Mouse (Mus musculus): Measurements from ENCODE around the gene Trpc4ap. TPM values are rescaled to one million over a fixed set of nuclear protein-coding genes. Genes with fewer than 3 reads are reported as not detected.
A peak's percentile ranks its signal among the peaks of the same experiment; 100 is the strongest.
"Not testable (repeated sequence)": the region's sequence is repeated elsewhere in the genome, so short reads cannot be mapped to it uniquely, and the experiment has no call there.

The Trpc4ap gene
- polyA plus RNA-seq, 1 experiment = 223 TPM

DNA sequence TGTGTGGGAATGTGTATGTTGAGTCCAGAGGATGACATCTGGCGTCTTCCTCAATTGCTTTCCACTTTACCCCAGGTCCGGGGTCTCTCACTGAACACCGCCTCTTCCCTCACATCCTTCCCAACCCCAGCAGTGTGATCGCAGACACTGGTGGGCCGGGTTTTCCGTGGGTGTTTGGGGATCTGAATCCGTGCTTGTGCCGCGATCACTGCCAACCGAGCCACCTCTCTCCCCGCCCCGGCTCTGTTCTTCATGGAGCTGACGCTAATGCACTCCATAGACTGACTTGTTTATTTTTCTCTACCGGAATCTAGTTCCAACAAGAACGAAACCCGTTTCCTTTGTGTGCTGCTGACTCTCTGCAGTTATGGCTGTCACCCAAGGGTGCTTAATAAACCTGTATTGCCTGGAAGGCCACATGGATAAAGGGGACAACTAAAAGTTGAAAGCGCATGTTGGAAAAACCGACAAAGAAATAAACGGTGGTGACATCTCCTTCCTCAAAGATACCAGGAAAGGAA lies 9.3 kb upstream of the Trpc4ap start:
- no peak overlapping the region for H3K4me3 ChIP-seq (replicated peaks; ENCODE audit: insufficient read depth, low read depth, low read length)
- 91% methylated on average over 19 of the region's 19 CpGs for WGBS
- no peaks in the 10 kb centered on the region; the same call in 1 of the 2 replicates for H3K4me1 ChIP-seq (ENCODE audit: control insufficient read depth, insufficient read depth, low read length)
- TF ChIP-seq POLR2A (IDR thresholded peaks at IDR 0.05; ENCODE audit: borderline replicate concordance, insufficient read depth, low read length) (no peak), CTCF (IDR thresholded peaks at IDR 0.05; ENCODE audit: borderline replicate concordance, insufficient read depth, low read depth, low read length) (no peak)
- no peak for DNase-seq
- H3K27ac ChIP-seq (ENCODE audit: insufficient read depth, low read length) = no peak overlapping the region
- no peaks in the 10 kb centered on the region for H3K27me3 ChIP-seq (ENCODE audit: control insufficient read depth, insufficient read depth, low read length)

DNA sequence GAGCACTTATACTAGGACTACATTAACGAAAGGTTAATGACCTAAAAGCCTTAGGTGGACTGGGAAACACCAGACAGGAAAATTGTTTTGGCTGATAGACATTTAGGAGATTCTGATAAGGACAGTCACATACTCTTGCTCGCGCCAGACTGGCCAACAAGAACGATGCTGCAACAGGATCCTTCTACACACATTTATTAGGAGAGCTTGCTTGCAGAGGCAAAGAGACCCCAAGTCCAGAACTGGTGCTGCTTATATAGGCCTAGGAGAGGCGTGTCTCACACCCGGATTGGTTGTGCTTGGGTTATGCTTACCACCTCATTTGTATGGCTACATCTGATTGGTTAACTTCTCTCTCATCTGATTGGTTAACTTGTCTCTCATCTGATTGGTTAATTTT lies 6.3 kb upstream of the Trpc4ap start:
- not testable (repeated sequence) for DNase-seq
- WGBS = 91% methylated on average over 6 of the region's 6 CpGs

GRCm38 (mm10) chr2:155696851-155697250 lies 4.7 kb upstream of the Trpc4ap start:
- no peak for TF ChIP-seq POLR2A (IDR thresholded peaks at IDR 0.05; ENCODE audit: borderline replicate concordance, insufficient read depth, low read length)
- TF ChIP-seq CTCF (IDR thresholded peaks at IDR 0.05; ENCODE audit: borderline replicate concordance, insufficient read depth, low read depth, low read length) = no peak
- H3K4me3 ChIP-seq (replicated peaks; ENCODE audit: insufficient read depth, low read depth, low read length) = no peak overlapping the region
- no peaks in the 10 kb centered on the region; the same call in 1 of the 2 replicates for H3K4me1 ChIP-seq (ENCODE audit: control insufficient read depth, insufficient read depth, low read length)
- no peak for DNase-seq
- H3K27me3 ChIP-seq (ENCODE audit: control insufficient read depth, insufficient read depth, low read length) = no peaks in the 10 kb centered on the region
- H3K27ac ChIP-seq (ENCODE audit: insufficient read depth, low read length) = no peak overlapping the region
- 82% methylated on average over 7 of the region's 7 CpGs for WGBS

More for the DNA sequence above, 6.3 kb upstream of the Trpc4ap start:
- not testable (repeated sequence) for H3K4me3 ChIP-seq (replicated peaks; ENCODE audit: insufficient read depth, low read depth, low read length); H3K27me3 ChIP-seq (ENCODE audit: control insufficient read depth, insufficient read depth, low read length); H3K27ac ChIP-seq (ENCODE audit: insufficient read depth, low read length); H3K4me1 ChIP-seq (ENCODE audit: control insufficient read depth, insufficient read depth, low read length)

DNA sequence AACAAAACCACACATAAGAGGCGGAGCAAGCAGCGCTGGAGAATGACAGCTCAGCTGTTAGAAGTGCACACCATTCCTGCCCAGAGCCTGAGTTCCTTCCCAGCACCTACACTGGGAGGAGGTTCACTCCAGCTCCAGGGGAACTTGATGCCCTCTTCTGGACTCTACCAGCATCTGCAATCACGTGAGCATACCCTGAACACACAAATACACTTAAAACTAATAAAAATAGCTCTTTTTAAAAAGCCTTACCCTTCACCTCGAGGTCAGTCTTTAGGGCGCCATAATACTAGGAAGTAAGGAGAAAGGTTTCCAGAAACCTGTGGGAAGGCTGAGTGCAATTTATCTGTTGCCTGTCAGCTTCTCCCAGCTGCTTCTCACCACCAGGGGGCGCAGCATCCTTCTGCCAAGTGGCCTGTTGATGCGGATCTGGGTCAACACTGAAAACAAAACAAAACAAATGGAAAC lies 3.9 kb upstream of the Trpc4ap start:
- Histone ChIP-seq H3K4me1 (ENCODE audit: control insufficient read depth, insufficient read depth, low read length) (no peaks in the 10 kb centered on the region; the same call in none of the 2 replicates), H3K4me3 (replicated peaks; ENCODE audit: insufficient read depth, low read depth, low read length) (no peak overlapping the region), H3K27ac (ENCODE audit: insufficient read depth, low read length) (no peak overlapping the region), H3K27me3 (ENCODE audit: control insufficient read depth, insufficient read depth, low read length) (no peaks in the 10 kb centered on the region)
- TF ChIP-seq POLR2A (IDR thresholded peaks at IDR 0.05; ENCODE audit: borderline replicate concordance, insufficient read depth, low read length) (no peak), CTCF (IDR thresholded peaks at IDR 0.05; ENCODE audit: borderline replicate concordance, insufficient read depth, low read depth, low read length) (peak; percentile 87)
- peak; percentile 86 to 91 for DNase-seq
- WGBS = 16% methylated on average over 7 of the region's 7 CpGs

DNA sequence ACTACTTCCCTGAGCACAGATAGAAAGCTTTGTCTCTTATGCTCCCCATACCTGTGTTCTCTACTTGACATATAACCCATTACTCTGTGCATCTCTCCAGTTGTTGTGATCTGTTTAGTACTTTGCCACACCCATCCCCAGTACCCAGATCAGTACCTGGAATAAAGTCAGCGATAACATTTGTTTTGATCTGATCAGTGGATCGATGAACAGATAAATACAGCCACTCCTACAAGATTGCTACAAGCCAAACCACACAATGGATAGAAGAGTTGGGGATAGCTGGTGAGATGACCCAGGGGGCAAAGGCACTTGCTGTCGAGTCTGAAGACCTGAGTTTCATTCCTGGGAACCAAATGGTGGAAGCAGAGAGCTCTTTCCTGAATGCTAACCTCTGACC lies 3.1 kb upstream of the Trpc4ap start:
- peaks cover 5% of the 10 kb centered on the region for H3K4me1 ChIP-seq (ENCODE audit: control insufficient read depth, insufficient read depth, low read length)
- TF ChIP-seq CTCF (IDR thresholded peaks at IDR 0.05; ENCODE audit: borderline replicate concordance, insufficient read depth, low read depth, low read length) (no peak), POLR2A (IDR thresholded peaks at IDR 0.05; ENCODE audit: borderline replicate concordance, insufficient read depth, low read length) (no peak)
- H3K4me3 ChIP-seq (replicated peaks; ENCODE audit: insufficient read depth, low read depth, low read length) = no peak overlapping the region
- no peak for DNase-seq
- WGBS = 72% methylated on average over 3 of the region's 3 CpGs
- H3K27me3 ChIP-seq (ENCODE audit: control insufficient read depth, insufficient read depth, low read length) = no peaks in the 10 kb centered on the region
- no peak overlapping the region for H3K27ac ChIP-seq (ENCODE audit: insufficient read depth, low read length)

GRCm38 (mm10) chr2:155694564-155694963 lies 2.4 kb upstream of the Trpc4ap start:
- no peak overlapping the region for H3K4me3 ChIP-seq (replicated peaks; ENCODE audit: insufficient read depth, low read depth, low read length)
- H3K4me1 ChIP-seq (ENCODE audit: control insufficient read depth, insufficient read depth, low read length) = peaks cover 8% of the 10 kb centered on the region
- DNase-seq = no peak
- WGBS = 79% methylated on average over 2 of the region's 2 CpGs
- H3K27me3 ChIP-seq (ENCODE audit: control insufficient read depth, insufficient read depth, low read length) = no peaks in the 10 kb centered on the region
- no peak overlapping the region for H3K27ac ChIP-seq (ENCODE audit: insufficient read depth, low read length)
- no peak for TF ChIP-seq CTCF (IDR thresholded peaks at IDR 0.05; ENCODE audit: borderline replicate concordance, insufficient read depth, low read depth, low read length)
- no peak for TF ChIP-seq POLR2A (IDR thresholded peaks at IDR 0.05; ENCODE audit: borderline replicate concordance, insufficient read depth, low read length)

DNA sequence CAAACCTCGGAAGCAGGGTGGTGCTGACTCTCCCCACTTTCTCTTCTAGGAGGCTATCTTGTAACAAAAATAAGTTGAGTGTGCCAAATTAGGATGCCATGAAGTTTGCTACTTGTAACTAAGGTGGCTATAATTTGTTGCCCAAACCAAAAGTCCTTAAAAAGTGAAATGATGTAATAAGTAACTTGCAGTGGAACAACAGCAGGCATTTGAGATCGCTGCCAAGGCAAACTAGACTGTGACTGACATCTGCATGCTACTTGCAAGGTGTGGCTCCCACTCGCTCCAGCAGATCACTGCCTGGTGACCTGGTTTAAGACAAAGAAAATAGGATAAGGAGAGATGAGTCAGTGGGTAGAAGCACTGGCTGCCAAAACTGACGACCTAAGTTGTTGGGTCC lies 952 bp upstream of the Trpc4ap start:
- H3K27me3 ChIP-seq (ENCODE audit: control insufficient read depth, insufficient read depth, low read length) = no peaks in the 10 kb centered on the region
- TF ChIP-seq CTCF (IDR thresholded peaks at IDR 0.05; ENCODE audit: borderline replicate concordance, insufficient read depth, low read depth, low read length) (no peak), POLR2A (IDR thresholded peaks at IDR 0.05; ENCODE audit: borderline replicate concordance, insufficient read depth, low read length) (no peak)
- 81% methylated on average over 4 of the region's 4 CpGs for WGBS

DNA sequence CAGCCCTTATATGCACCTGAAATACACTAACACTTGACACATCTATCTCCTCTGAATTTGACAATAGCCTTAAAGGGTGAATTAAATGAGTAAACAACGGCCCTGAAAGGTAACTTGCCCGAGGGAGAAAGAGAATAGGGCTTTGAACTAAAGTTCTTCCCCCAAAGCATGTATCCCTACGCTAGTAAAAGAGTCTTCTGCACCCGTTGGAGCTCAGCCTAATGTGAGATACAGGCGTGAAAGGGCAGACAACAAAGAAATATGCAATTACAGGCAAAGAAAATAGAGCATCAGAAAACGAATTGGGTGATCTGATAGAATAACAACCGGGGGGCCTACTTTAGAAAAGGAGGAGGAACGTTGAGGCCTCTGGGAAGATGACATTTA lies 855 bp downstream of the Trpc4ap start:
- H3K27me3 ChIP-seq (ENCODE audit: control insufficient read depth, insufficient read depth, low read length) = no peaks in the 10 kb centered on the region
- no peak for DNase-seq
- peak overlapping the region; percentile 77 for H3K27ac ChIP-seq (ENCODE audit: insufficient read depth, low read length)
- 1% methylated on average over 8 of the region's 8 CpGs for WGBS
- H3K4me3 ChIP-seq (replicated peaks; ENCODE audit: insufficient read depth, low read depth, low read length) = peak overlapping the region; percentile 95
- peaks cover 11% of the 10 kb centered on the region; the same call in 1 of the 2 replicates for H3K4me1 ChIP-seq (ENCODE audit: control insufficient read depth, insufficient read depth, low read length)
- TF ChIP-seq CTCF (IDR thresholded peaks at IDR 0.05; ENCODE audit: borderline replicate concordance, insufficient read depth, low read depth, low read length) = no peak
- no peak for TF ChIP-seq POLR2A (IDR thresholded peaks at IDR 0.05; ENCODE audit: borderline replicate concordance, insufficient read depth, low read length)

More for the DNA sequence above, 952 bp upstream of the Trpc4ap start:
- Histone ChIP-seq H3K27ac (ENCODE audit: insufficient read depth, low read length) (no peak overlapping the region), H3K4me1 (ENCODE audit: control insufficient read depth, insufficient read depth, low read length) (peaks cover 8% of the 10 kb centered on the region), H3K4me3 (replicated peaks; ENCODE audit: insufficient read depth, low read depth, low read length) (no peak overlapping the region)
- DNase-seq = no peak
